Mouse (Mus musculus) spleen, adult 12 weeks (tissue): ENCODE measurements around the gene Ncam1.

Experiments
- DNase-seq: peaks from one replicate; pipeline ENCODE4 v3.0.0; 2022; ENCODE audit warnings: low spot score

Ncam1 gene

GRCm38 (mm10) chr9:49755214-49755613 is 43.5 kb downstream of the Ncam1 start:
- DNase-seq, result no peak

- DNase-seq, result no peak
Observed at GRCm38 (mm10) chr9:49751466-49751865, 47.3 kb downstream of the Ncam1 start.

GRCm38 (mm10) chr9:49746176-49746575 is 52.5 kb downstream of the Ncam1 start:
- no peak for DNase-seq

- DNase-seq, result no peak
Observed at GRCm38 (mm10) chr9:49745696-49746095, 53.0 kb downstream of the Ncam1 start.

GRCm38 (mm10) chr9:49744286-49744685 is 54.4 kb downstream of the Ncam1 start:
- DNase-seq, result no peak

- DNase-seq, result no peak
Observed at GRCm38 (mm10) chr9:49739935-49740334, 58.8 kb downstream of the Ncam1 start.

- DNase-seq, result no peak
Observed at GRCm38 (mm10) chr9:49738546-49738945, 60.2 kb downstream of the Ncam1 start.

GRCm38 (mm10) chr9:49737166-49737565 is 61.6 kb downstream of the Ncam1 start:
- no peak for DNase-seq

GRCm38 (mm10) chr9:49734348-49735007 is 64.2 kb downstream of the Ncam1 start:
- DNase-seq, result no peak

- no peak for DNase-seq
Observed at GRCm38 (mm10) chr9:49733726-49734125, 65.0 kb downstream of the Ncam1 start.

- DNase-seq, result no peak
Observed at GRCm38 (mm10) chr9:49729479-49729878, 69.2 kb downstream of the Ncam1 start.

- DNase-seq, result no peak
Observed at GRCm38 (mm10) chr9:49728211-49728610, 70.5 kb downstream of the Ncam1 start.

GRCm38 (mm10) chr9:49722765-49723164 is 76.0 kb downstream of the Ncam1 start:
- no peak for DNase-seq

- no peak for DNase-seq
Observed at GRCm38 (mm10) chr9:49715121-49715520, 83.6 kb downstream of the Ncam1 start.

GRCm38 (mm10) chr9:49714091-49714490 is 84.6 kb downstream of the Ncam1 start:
- DNase-seq, result no peak

GRCm38 (mm10) chr9:49707646-49708045 is 91.1 kb downstream of the Ncam1 start:
- no peak for DNase-seq

- DNase-seq, result no peak
Observed at GRCm38 (mm10) chr9:49704196-49704967, 94.3 kb downstream of the Ncam1 start.

- DNase-seq, result no peak
Observed at GRCm38 (mm10) chr9:49695371-49695770, 103.4 kb downstream of the Ncam1 start.

GRCm38 (mm10) chr9:49692791-49693190 is 105.9 kb downstream of the Ncam1 start:
- DNase-seq, result no peak

- DNase-seq, result no peak
Observed at GRCm38 (mm10) chr9:49691344-49691743, 107.4 kb downstream of the Ncam1 start.

- DNase-seq, result no peak
Observed at GRCm38 (mm10) chr9:49683566-49684273, 115.0 kb downstream of the Ncam1 start.

- no peak for DNase-seq
Observed at GRCm38 (mm10) chr9:49681848-49682469, 116.8 kb downstream of the Ncam1 start.
